Mouse (Mus musculus): Measurements from ENCODE around the gene Gm37596.
"Not testable (repeated sequence)": the region's sequence is repeated elsewhere in the genome, so short reads cannot be mapped to it uniquely, and the experiment has no call there.

Gm37596 gene

DNA sequence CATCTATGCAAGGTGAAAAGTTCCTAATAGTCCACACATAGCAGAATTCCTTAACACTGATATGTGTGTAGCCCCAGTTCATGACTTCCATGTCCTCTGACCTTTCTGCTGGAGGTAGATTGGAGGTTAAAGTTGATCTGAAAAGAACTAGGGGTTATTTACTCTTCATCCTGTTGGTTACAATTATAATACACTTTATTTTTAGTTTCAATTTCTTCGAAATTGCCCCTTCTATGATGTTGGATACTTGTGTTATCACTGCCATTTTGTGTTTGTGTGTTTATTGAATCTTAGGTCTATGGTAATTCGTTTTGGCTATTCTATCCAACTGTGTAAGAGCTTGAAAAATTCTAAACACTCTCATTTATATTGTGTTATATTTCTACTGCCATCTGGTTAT, at the start of gene Gm37596:
Gene Gm37596, minus strand, starts transcription at position 101 of the 400 bp plus-strand sequence.
- not testable (repeated sequence) for DNase-seq (ENCODE audit: low read depth, low spot score)

DNA sequence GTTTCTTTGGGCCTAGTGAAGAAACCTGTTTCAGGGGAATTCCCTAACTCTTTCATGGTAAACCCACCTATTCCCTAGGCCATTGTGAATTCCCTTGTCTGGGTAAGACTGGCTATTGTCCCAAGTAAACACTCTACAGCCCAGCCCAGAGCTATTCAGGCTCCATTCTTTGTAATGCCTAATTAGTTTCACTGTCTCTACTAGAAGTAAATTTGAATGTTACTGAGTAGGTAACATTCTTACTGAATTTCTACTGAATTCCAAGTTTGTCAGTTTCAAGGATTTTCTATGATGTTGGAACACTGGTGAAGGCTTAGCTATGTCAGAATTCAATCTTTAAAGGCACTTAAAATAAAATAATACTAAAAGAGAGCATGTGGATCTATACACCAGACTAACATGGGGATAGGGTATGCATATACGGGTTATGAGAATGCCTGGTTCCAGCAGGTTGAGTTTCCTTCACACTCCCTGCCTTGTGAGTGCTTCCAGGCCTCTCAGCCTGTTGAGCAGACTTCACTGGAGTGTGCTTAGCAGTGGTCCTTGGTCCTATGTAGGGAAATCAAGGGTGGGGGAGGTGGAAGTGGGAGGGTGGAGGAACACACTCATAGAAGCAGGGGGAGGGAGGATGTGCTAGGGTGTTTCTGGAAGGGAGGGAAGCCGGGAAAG, 16.2 kb upstream of the Gm37596 start:
- DNase-seq (ENCODE audit: low read depth, low spot score) = not testable (repeated sequence)

DNA sequence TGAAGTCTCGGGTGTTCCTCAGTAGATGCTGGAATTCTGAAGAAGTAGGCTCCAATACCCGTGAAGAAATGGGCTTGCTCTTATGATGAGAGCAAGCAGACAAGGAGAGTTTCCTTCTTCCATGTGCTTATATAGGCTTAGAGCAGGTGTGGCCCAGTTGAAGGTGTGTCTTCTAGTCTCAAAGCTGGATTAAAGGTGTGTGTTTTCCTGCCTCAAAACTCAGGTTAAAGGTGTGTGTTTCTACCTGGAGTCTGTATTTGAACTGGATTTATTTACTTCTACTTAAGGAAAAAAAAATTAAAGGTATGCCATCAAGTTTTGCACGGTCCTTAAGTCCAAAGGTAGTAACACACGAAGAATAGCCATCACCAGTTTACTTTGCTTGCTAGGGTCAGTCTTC, 16.7 kb downstream of the Gm37596 start, which contains the start of gene Tdpoz1:
Gene Tdpoz1, minus strand, starts transcription at position 101 of the 400 bp plus-strand sequence.
- not testable (repeated sequence) for DNase-seq (ENCODE audit: low read depth, low spot score)

DNA sequence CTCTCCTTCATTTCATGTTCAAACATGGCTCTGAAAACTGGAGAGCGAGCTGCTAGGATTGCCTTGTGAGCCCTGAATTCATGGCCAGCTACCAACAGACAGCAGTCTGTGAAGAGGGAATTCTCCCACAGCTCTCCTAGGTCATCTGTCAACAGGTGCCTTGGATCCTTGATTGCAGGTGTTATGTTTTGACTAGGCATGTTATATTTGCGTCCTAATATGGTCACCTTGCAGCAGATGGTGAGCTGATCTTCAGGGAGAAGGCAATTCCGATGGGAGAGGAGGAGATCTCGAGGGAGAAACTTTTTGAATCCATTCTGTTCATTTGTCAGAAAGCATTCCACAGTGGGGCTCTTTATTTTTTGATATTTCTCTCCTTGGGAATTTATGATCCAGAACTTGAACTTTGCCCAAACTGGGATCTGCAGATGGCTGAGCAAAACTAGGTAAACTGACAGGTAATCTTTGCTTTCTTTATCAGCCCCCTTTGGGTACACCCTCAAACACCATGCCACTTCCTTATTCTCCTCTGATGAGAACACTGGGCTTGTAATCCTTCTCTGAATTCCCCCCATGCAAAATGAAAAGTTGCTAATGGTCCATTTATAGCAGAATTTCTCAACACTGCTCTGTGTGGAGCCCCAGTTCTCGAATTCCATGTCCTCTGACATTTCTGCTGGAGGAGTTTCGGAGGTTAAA, 21.9 kb downstream of the Gm37596 start:
- DNase-seq (ENCODE audit: low read depth, low spot score) = not testable (repeated sequence)

DNA sequence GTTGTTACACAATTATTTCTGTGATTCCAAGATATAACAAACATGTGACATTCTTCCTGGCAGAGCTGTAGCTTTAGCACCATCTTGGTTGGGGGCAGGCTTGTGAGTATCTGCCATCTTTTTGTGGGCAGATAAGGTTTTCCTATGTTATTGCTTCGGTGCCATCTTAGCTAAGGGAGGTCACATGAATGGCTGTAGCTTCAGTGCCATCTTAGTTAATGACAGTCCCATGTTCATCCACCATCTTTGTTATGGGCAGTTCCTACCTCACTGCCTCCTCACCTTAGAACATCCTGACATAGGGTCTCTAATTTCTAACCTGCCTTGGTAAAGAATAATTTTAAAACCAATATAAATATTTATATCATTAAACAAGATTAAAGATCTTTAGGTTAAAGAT, 38.6 kb downstream of the Gm37596 start:
- no peak for DNase-seq (ENCODE audit: low read depth, low spot score)

DNA sequence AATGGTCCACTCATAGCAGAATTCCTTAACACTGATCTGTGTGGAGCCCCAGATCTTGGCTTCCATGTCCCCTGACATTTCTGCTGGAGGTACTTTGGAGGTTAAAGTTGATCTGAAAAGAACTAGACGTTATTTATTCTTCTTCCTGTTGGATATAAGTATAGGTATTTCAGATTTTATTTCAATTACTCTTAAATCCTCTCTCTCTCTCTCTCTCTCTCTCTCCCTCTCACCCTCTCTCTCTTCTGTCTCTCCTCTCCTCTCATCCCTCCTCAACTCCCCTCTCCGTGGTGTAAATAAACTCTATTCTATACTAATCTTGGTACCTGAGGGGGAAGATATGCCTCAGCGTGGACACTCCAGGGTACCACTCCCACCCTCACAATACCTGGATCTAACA, 40.3 kb downstream of the Gm37596 start, which contains the start of gene Tdpoz2:
Gene Tdpoz2, minus strand, starts transcription at position 101 of the 400 bp plus-strand sequence.
- no peak for DNase-seq (ENCODE audit: low read depth, low spot score)

All from embryo, embryonic 11.5 days (tissue).